Mouse (Mus musculus): Measurements from ENCODE around the gene Alk.
A peak's percentile ranks its signal among the peaks of the same experiment; 100 is the strongest.

GRCm38 (mm10) chr17:71980518-71981145 lies 623.8 kb downstream of the Alk start:
- TF ChIP-seq CTCF (IDR thresholded peaks at IDR 0.05; ENCODE audit: control insufficient read depth, insufficient read depth, insufficient read length), result no peak
- TF ChIP-seq MYOG (IDR thresholded peaks at IDR 0.05; ENCODE audit: control insufficient read depth, extremely low read depth, insufficient read length), result no peak
- TF ChIP-seq USF1 (IDR thresholded peaks at IDR 0.05; ENCODE audit: low read depth), result no peak
- TF ChIP-seq MAX (IDR thresholded peaks at IDR 0.05), result no peak
- no peak for TF ChIP-seq FOSL1 (IDR thresholded peaks at IDR 0.05; ENCODE audit: insufficient read depth, low read length, poor library complexity, severe bottlenecking)
- peak; percentile 60 for TF ChIP-seq MYOD1 (IDR thresholded peaks at IDR 0.05; ENCODE audit: control insufficient read depth, insufficient read length, low read depth)

All from C2C12 (cell line).